Mouse (Mus musculus): ENCODE results near the gene Insl3. TPM values are rescaled to one million over a fixed set of nuclear protein-coding genes. Genes with fewer than 3 reads are reported as not detected.

The Insl3 gene
- polyA plus RNA-seq, 1 experiment, result 6,097 TPM

DNA sequence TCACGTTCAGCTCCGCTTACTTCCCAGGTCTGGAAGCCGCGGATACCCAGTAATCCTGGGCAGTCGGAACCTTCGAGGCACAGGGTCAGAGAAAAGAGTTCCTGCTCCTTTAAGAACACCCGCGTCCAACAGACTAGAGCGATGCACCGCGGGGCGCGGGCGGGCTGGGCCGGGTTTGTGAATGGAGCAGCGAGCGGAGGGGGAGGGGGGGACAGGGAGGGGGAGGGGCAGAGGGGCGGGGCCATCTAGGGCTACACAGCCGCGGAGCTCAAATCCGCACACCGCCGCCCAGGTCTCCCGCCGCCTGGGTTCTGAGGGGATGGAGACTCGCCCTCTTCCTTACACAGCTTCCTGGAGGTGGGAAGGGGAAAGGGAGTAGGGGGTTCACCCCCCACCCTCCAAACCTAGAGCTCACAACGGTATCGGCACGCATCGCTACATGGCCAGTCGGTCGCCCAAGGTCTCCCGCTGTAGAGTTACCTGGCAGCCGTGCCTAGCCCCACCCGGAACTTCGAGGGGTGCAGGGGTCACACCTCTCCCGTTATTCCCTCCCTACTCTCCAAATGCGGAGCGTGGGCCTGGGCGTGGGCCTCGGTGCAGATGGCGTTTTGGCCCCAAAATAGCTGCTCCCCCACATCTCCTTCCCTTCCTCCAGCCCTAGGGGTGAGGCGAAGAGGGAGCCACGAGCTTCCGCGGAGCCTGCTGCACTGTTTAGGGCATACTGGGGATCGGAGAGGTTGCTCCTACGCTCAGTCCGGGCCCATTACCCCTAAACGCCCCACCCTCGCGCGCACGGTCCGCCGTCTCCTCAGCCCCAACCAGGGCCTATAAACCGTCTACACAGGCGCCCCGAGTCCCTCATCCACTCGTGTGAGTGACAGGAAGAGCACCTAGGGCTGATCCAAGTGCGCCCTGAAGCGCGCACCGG lies 18.1 kb upstream of the Insl3 start:
- TF ChIP-seq POLR2A (IDR thresholded peaks at IDR 0.05; ENCODE audit: control insufficient read depth, low read depth, low read length) (no peak), CTCF (IDR thresholded peaks at IDR 0.05; ENCODE audit: control insufficient read depth, insufficient read depth, insufficient replicate concordance, low read depth, low read length) (no peak)
- H3K27me3 ChIP-seq (ENCODE audit: control insufficient read depth, insufficient read depth, low read length), result no peaks in the 10 kb centered on the region
- no peaks in the 10 kb centered on the region for H3K36me3 ChIP-seq (ENCODE audit: control insufficient read depth, insufficient read depth, low read length)
- H3K4me1 ChIP-seq (ENCODE audit: control insufficient read depth, insufficient read depth, low read length), result peaks cover 19% of the 10 kb centered on the region
- peak overlapping the region; percentile 67 for H3K4me3 ChIP-seq (ENCODE audit: control insufficient read depth, low read depth, low read length)
- H3K27ac ChIP-seq (ENCODE audit: control insufficient read depth, insufficient read depth, low read depth, low read length), result no peak overlapping the region

DNA sequence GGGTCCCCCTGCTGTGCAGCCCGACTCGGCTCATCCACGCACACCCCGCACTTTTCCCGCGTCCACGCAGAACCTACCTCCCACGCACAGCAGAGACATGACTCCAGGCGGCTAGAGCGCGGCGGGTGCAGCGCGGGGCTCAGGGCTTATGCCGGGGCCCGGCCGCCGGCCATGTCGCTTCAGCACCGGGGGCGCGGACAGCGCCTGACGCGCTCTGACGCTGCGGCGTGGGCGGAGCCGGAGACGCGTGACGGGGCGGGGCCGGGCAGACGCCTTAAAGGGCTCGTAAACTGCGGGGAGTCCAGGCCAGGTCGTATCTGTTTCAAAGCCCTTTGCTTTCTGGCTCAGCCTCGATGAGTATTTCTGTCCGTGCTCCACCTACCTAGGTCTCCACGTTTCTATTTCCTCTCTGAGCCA lies 17.5 kb upstream of the Insl3 start, which contains the start of gene Unc13a:
Unc13a (minus strand) TSS at position 209 of the 417 bp plus-strand sequence.
- TF ChIP-seq CTCF (IDR thresholded peaks at IDR 0.05; ENCODE audit: control insufficient read depth, insufficient read depth, insufficient replicate concordance, low read depth, low read length) (no peak), POLR2A (IDR thresholded peaks at IDR 0.05; ENCODE audit: control insufficient read depth, low read depth, low read length) (no peak)
- H3K36me3 ChIP-seq (ENCODE audit: control insufficient read depth, insufficient read depth, low read length), result no peaks in the 10 kb centered on the region
- H3K4me1 ChIP-seq (ENCODE audit: control insufficient read depth, insufficient read depth, low read length), result peaks cover 16% of the 10 kb centered on the region
- no peak within 1 kb of the TSS for H3K27ac ChIP-seq (ENCODE audit: control insufficient read depth, insufficient read depth, low read depth, low read length)
- no peaks in the 10 kb centered on the region for H3K27me3 ChIP-seq (ENCODE audit: control insufficient read depth, insufficient read depth, low read length)
- peak within 1 kb of the TSS; percentile 67 for H3K4me3 ChIP-seq (ENCODE audit: control insufficient read depth, low read depth, low read length)

DNA sequence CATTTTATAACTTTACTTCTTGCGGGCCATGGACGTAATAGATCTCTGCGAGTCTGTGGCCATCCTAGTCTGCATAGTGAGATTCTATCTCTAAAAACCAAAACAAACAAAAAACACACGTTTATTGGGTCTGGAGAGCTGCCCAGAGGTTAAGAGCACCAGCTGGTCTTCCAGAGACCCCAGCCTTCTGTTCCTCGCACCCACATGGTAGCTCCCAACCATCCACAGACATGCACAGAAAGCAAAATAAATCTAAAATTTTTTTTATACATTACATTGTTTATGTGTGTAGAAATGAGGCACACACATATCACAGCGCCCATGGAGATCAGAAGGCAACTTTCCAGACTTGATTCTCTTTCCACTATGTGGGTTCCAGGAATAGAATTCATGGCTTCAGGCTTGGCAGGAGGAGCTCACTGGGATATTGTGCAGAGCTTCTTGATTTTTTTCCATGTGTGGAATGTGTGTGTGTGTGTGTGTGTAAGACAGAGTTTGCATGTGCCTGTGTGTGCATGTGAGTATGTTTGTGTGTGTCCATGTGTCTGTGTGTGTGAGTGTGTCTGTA lies 16.8 kb upstream of the Insl3 start:
- TF ChIP-seq POLR2A (IDR thresholded peaks at IDR 0.05; ENCODE audit: control insufficient read depth, low read depth, low read length) (no peak), CTCF (IDR thresholded peaks at IDR 0.05; ENCODE audit: control insufficient read depth, insufficient read depth, insufficient replicate concordance, low read depth, low read length) (no peak)
- no peaks in the 10 kb centered on the region for H3K27me3 ChIP-seq (ENCODE audit: control insufficient read depth, insufficient read depth, low read length)

DNA sequence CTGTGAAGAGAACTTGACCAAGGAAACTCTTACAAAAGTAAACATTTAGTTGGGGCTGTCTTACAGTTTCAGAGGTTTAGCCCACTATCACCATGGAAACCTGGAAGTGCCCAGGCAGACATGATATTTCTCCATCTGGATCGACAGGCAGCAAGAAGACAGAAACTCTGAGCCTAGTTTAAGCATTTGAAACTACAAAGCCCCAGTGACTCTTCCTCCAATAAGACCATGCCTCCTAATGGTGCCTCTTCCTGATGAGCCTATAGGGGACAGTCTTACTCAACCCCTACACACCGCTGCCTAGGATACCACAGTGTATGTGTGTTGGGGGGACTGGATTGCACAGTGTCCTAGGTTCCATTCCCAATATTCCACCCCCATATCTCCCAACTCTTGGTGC lies 14.9 kb upstream of the Insl3 start:
- Histone ChIP-seq H3K36me3 (ENCODE audit: control insufficient read depth, insufficient read depth, low read length) (no peaks in the 10 kb centered on the region), H3K27ac (ENCODE audit: control insufficient read depth, insufficient read depth, low read depth, low read length) (no peak overlapping the region), H3K27me3 (ENCODE audit: control insufficient read depth, insufficient read depth, low read length) (no peaks in the 10 kb centered on the region), H3K4me3 (ENCODE audit: control insufficient read depth, low read depth, low read length) (no peak overlapping the region), H3K4me1 (ENCODE audit: control insufficient read depth, insufficient read depth, low read length) (peaks cover 16% of the 10 kb centered on the region)
- TF ChIP-seq POLR2A (IDR thresholded peaks at IDR 0.05; ENCODE audit: control insufficient read depth, low read depth, low read length) (no peak), CTCF (IDR thresholded peaks at IDR 0.05; ENCODE audit: control insufficient read depth, insufficient read depth, insufficient replicate concordance, low read depth, low read length) (no peak)

More for the DNA sequence above, 16.8 kb upstream of the Insl3 start:
- Histone ChIP-seq H3K27ac (ENCODE audit: control insufficient read depth, insufficient read depth, low read depth, low read length) (no peak overlapping the region), H3K4me1 (ENCODE audit: control insufficient read depth, insufficient read depth, low read length) (peaks cover 16% of the 10 kb centered on the region), H3K4me3 (ENCODE audit: control insufficient read depth, low read depth, low read length) (no peak overlapping the region), H3K36me3 (ENCODE audit: control insufficient read depth, insufficient read depth, low read length) (no peaks in the 10 kb centered on the region)

DNA sequence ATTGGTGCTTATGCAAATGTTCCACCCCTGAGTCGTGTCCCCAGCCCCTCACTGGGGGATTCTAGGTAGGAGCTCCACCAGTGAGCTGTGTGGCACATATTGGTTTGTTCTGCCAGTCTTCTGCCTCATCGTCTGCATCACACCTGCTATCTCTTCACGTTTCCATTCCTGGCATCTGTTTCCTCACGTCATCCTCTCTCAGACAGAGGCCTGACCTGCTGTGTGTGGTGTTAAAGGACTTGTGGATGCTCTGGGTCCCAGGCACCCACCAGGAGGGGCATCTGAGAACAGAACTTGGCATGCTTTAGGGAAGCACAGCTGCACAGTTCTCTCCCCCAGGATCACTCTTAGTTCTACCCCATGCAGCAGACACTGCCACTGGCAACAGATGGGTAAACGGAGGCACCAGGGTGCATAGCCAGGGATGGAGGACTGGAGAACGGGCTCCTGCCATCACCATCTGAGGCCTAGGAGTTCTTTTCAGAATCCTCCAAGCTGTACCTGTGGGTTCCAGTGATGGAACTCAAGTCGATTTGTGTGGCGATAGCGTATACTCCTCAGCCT lies 13.5 kb upstream of the Insl3 start:
- TF ChIP-seq CTCF (IDR thresholded peaks at IDR 0.05; ENCODE audit: control insufficient read depth, insufficient read depth, insufficient replicate concordance, low read depth, low read length) (no peak), POLR2A (IDR thresholded peaks at IDR 0.05; ENCODE audit: control insufficient read depth, low read depth, low read length) (no peak)
- H3K27ac ChIP-seq (ENCODE audit: control insufficient read depth, insufficient read depth, low read depth, low read length), result no peak overlapping the region
- H3K4me3 ChIP-seq (ENCODE audit: control insufficient read depth, low read depth, low read length), result no peak overlapping the region
- no peaks in the 10 kb centered on the region; the same call in 1 of the 2 replicates for H3K27me3 ChIP-seq (ENCODE audit: control insufficient read depth, insufficient read depth, low read length)
- peaks cover 19% of the 10 kb centered on the region for H3K4me1 ChIP-seq (ENCODE audit: control insufficient read depth, insufficient read depth, low read length)
- H3K36me3 ChIP-seq (ENCODE audit: control insufficient read depth, insufficient read depth, low read length), result no peaks in the 10 kb centered on the region

- no peak for TF ChIP-seq CTCF (IDR thresholded peaks at IDR 0.05; ENCODE audit: control insufficient read depth, insufficient read depth, insufficient replicate concordance, low read depth, low read length)
- TF ChIP-seq POLR2A (IDR thresholded peaks at IDR 0.05; ENCODE audit: control insufficient read depth, low read depth, low read length), result no peak
- H3K27me3 ChIP-seq (ENCODE audit: control insufficient read depth, insufficient read depth, low read length), result no peaks in the 10 kb centered on the region; the same call in 1 of the 2 replicates
Measured at GRCm38 (mm10) chr8:71676020-71676741, 12.8 kb upstream of the Insl3 start, which contains the start of gene Jak3. Gene Jak3 (plus strand): TSS chr8:71676296.

More at GRCm38 (mm10) chr8:71676020-71676741, 12.8 kb upstream of the Insl3 start, which contains the start of gene Jak3:
- Histone ChIP-seq H3K4me3 (ENCODE audit: control insufficient read depth, low read depth, low read length) (peak within 1 kb of the TSS; percentile 60), H3K4me1 (ENCODE audit: control insufficient read depth, insufficient read depth, low read length) (peaks cover 17% of the 10 kb centered on the region), H3K27ac (ENCODE audit: control insufficient read depth, insufficient read depth, low read depth, low read length) (no peak within 1 kb of the TSS), H3K36me3 (ENCODE audit: control insufficient read depth, insufficient read depth, low read length) (no peaks in the 10 kb centered on the region)

All from testis, adult 2 months (tissue).